ENCODE assay signal across 8 mouse cellular contexts in genomic region chr7:63858571-63859152, GRCm38 (mm10). TPM values are rescaled to one million over a fixed set of nuclear protein-coding genes. Genes with fewer than 3 reads are reported as not detected.
A peak's percentile ranks its signal among the peaks of the same experiment; 100 is the strongest.
DNase-seq lines count a peak whose midpoint lies in the region; ATAC-seq lines count a peak whose summit lies in the region.

No protein-coding gene starts in this region.

- no peaks in the 10 kb centered on the region for H3K9me3 ChIP-seq in intestine, embryonic 14.5 days (ENCODE audit: control insufficient read depth, low read length)

- peak overlapping the region; percentile 36 for H3K9ac ChIP-seq in intestine, embryonic 14.5 days (ENCODE audit: low read length)

- H3K27me3 ChIP-seq in intestine, embryonic 14.5 days (replicated peaks; ENCODE audit: control insufficient read depth, insufficient read depth, low read length): no peaks in the 10 kb centered on the region

- peak overlapping the region; percentile 61 for H3K4me2 ChIP-seq in intestine, embryonic 14.5 days (ENCODE audit: low read length)

- 2% methylated on average over 22 of the region's 22 CpGs for WGBS in intestine, embryonic 14.5 days

- H3K4me1 ChIP-seq in intestine, embryonic 14.5 days (replicated peaks; ENCODE audit: control insufficient read depth, insufficient read depth, low read length): 0 out of 2 replicates have a peak, but pooled peaks cover 4% of the 10 kb centered on the region

- no peak overlapping the region for H3K27ac ChIP-seq in intestine, embryonic 14.5 days (ENCODE audit: low read depth)

- ATAC-seq in intestine, embryonic 14.5 days (replicated peaks; ENCODE audit: low FRiP score, low TSS enrichment, low read depth): peak; percentile 81
- ATAC-seq in megakaryocyte progenitor cell, adult 5-6 weeks (replicated peaks; ENCODE audit: poor library complexity): peak; percentile 91

- H3K36me3 ChIP-seq in intestine, embryonic 14.5 days (ENCODE audit: control insufficient read depth, insufficient read depth, low read length): no peaks in the 10 kb centered on the region

- intact Hi-C loops in left cerebral cortex, postnatal 10 days (cut with DNase I): loop anchor here (5.0 to 10.0 kb wide), 2 partner anchors 79 to 296 kb away; partner anchors contain the start of genes Klf13 and Trpm1

- DNase-seq in adrenal gland, adult (ENCODE audit: inconsistent age in 2 of 2, low spot score in 1 of 2): peak; percentile 91 to 97
- DNase-seq in embryo, embryonic 10.5 days (ENCODE audit: low spot score): peak; percentile 87
- DNase-seq in gastrocnemius, postnatal 25 days: peak; percentile 90
- peak; percentile 92 for DNase-seq in intestine, embryonic 14.5 days (ENCODE audit: low spot score)
- peak; percentile 79 to 92 for DNase-seq in left cerebral cortex, postnatal 10 days (ENCODE audit: extremely low spot score in 1 of 2, low spot score in 2 of 2)
- peak; percentile 86 for DNase-seq in right cerebral cortex, postnatal 25 days
- DNase-seq in urinary bladder, postnatal 36 days (ENCODE audit: low spot score in 2 of 2): peak; percentile 81 to 91

- H3K4me3 ChIP-seq in intestine, embryonic 14.5 days (ENCODE audit: low read depth, low read length): peak overlapping the region; percentile 32

RNA-seq across cellular contexts. Expression of gene E030018B13Rik, which starts 58.0 kb away (rescaled TPM):
- total RNA-seq in gastrocnemius, postnatal 25 days (2021): not detected
- polyA plus RNA-seq in intestine, embryonic 14.5 days (2014; fragmentation: Nextera tagmentation; extraction: Ambion mirVana): 0.30 TPM in 1 of 2 replicates, not detected in the other
- total RNA-seq in left cerebral cortex, postnatal 10 days (2021): not detected
- total RNA-seq in megakaryocyte progenitor cell, adult 5-6 weeks (2015): not detected in 2 replicates
- not detected in 2 replicates for total RNA-seq in megakaryocyte progenitor cell, adult 5-6 weeks (2017)
